Mouse (Mus musculus): ENCODE measurements around the gene Ppp1r21. TPM values are rescaled to one million over a fixed set of nuclear protein-coding genes. Genes with fewer than 3 reads are reported as not detected.

The Ppp1r21 gene
- polyA plus RNA-seq, 1 experiment from 2014 or later, result 12.4 TPM

- Histone ChIP-seq H3K27me3 (replicated peaks) (no peaks in the 10 kb centered on the region), H3K9me3 (replicated peaks) (no peaks in the 10 kb centered on the region), H3K4me2 (no peak overlapping the region), H3K36me3 (peaks cover 36% of the 10 kb centered on the region), H3K4me1 (replicated peaks) (peaks cover 29% of the 10 kb centered on the region), H3K9ac (no peak overlapping the region), H3K4me3 (no peak overlapping the region), H3K27ac (ENCODE audit: poor library complexity, severe bottlenecking) (no peak overlapping the region)
- ATAC-seq (ENCODE audit: insufficient number of reproducible peaks, low FRiP score), result no peak
- 54% methylated on average over 10 of the region's 10 CpGs for WGBS
Measured at GRCm38 (mm10) chr17:88550981-88551940, 21.3 kb downstream of the Ppp1r21 start.

- Histone ChIP-seq H3K27ac (ENCODE audit: poor library complexity, severe bottlenecking) (no peak overlapping the region), H3K36me3 (peaks cover 41% of the 10 kb centered on the region), H3K9ac (0 out of 2 replicates have a peak overlapping the region, but pooled peaks have one; percentile 6), H3K4me3 (no peak overlapping the region), H3K4me1 (replicated peaks) (peaks cover 29% of the 10 kb centered on the region), H3K27me3 (replicated peaks) (no peaks in the 10 kb centered on the region), H3K4me2 (no peak overlapping the region), H3K9me3 (replicated peaks) (no peaks in the 10 kb centered on the region)
- 28% methylated on average over 6 of the region's 6 CpGs for WGBS
- no peak for ATAC-seq (ENCODE audit: insufficient number of reproducible peaks, low FRiP score)
Measured at GRCm38 (mm10) chr17:88552556-88552955, 22.6 kb downstream of the Ppp1r21 start.

- H3K9me3 ChIP-seq (replicated peaks), result no peaks in the 10 kb centered on the region
- no peak overlapping the region for H3K27ac ChIP-seq (ENCODE audit: poor library complexity, severe bottlenecking)
- 0 out of 2 replicates have a peak overlapping the region, but pooled peaks have one; percentile 6 for H3K9ac ChIP-seq
- H3K27me3 ChIP-seq (replicated peaks), result no peaks in the 10 kb centered on the region
- H3K36me3 ChIP-seq, result peaks cover 37% of the 10 kb centered on the region
- 41% methylated on average over 8 of the region's 8 CpGs for WGBS
- no peak for ATAC-seq (ENCODE audit: insufficient number of reproducible peaks, low FRiP score)
- peaks cover 29% of the 10 kb centered on the region for H3K4me1 ChIP-seq (replicated peaks)
- no peak overlapping the region for H3K4me3 ChIP-seq
- H3K4me2 ChIP-seq, result no peak overlapping the region
Measured at GRCm38 (mm10) chr17:88553001-88553449, 23.1 kb downstream of the Ppp1r21 start.

- H3K9me3 ChIP-seq (replicated peaks), result no peaks in the 10 kb centered on the region
- H3K4me2 ChIP-seq, result no peak overlapping the region
- no peaks in the 10 kb centered on the region for H3K27me3 ChIP-seq (replicated peaks)
- no peak overlapping the region for H3K9ac ChIP-seq
- no peak overlapping the region for H3K4me3 ChIP-seq
- peaks cover 29% of the 10 kb centered on the region for H3K4me1 ChIP-seq (replicated peaks)
- H3K36me3 ChIP-seq, result peaks cover 36% of the 10 kb centered on the region
- ATAC-seq (ENCODE audit: insufficient number of reproducible peaks, low FRiP score), result no peak
- no peak overlapping the region for H3K27ac ChIP-seq (ENCODE audit: poor library complexity, severe bottlenecking)
- WGBS, result 82% methylated on average over 11 of the region's 11 CpGs
Measured at GRCm38 (mm10) chr17:88553473-88554087, 23.7 kb downstream of the Ppp1r21 start.

GRCm38 (mm10) chr17:88556176-88556575 lies 26.3 kb downstream of the Ppp1r21 start:
- no peak overlapping the region for H3K4me2 ChIP-seq
- no peak overlapping the region for H3K27ac ChIP-seq (ENCODE audit: poor library complexity, severe bottlenecking)
- peaks cover 30% of the 10 kb centered on the region for H3K36me3 ChIP-seq
- H3K4me1 ChIP-seq (replicated peaks), result peaks cover 15% of the 10 kb centered on the region
- no peak for ATAC-seq (ENCODE audit: insufficient number of reproducible peaks, low FRiP score)
- H3K9me3 ChIP-seq (replicated peaks), result no peaks in the 10 kb centered on the region
- no peak overlapping the region for H3K9ac ChIP-seq
- H3K27me3 ChIP-seq (replicated peaks), result no peaks in the 10 kb centered on the region
- no peak overlapping the region for H3K4me3 ChIP-seq
- WGBS, result 82% methylated on average over 13 of the region's 13 CpGs

- no peak overlapping the region for H3K4me3 ChIP-seq
- WGBS, result 81% methylated on average over 4 of the region's 4 CpGs
- H3K36me3 ChIP-seq, result peaks cover 34% of the 10 kb centered on the region
- no peaks in the 10 kb centered on the region for H3K9me3 ChIP-seq (replicated peaks)
- no peak overlapping the region for H3K9ac ChIP-seq
- H3K27me3 ChIP-seq (replicated peaks), result no peaks in the 10 kb centered on the region
- no peak overlapping the region for H3K4me2 ChIP-seq
- peaks cover 15% of the 10 kb centered on the region for H3K4me1 ChIP-seq (replicated peaks)
- no peak overlapping the region for H3K27ac ChIP-seq (ENCODE audit: poor library complexity, severe bottlenecking)
- ATAC-seq (ENCODE audit: insufficient number of reproducible peaks, low FRiP score), result no peak
Measured at GRCm38 (mm10) chr17:88556688-88557087, 26.8 kb downstream of the Ppp1r21 start.

- no peaks in the 10 kb centered on the region for H3K9me3 ChIP-seq (replicated peaks)
- H3K27ac ChIP-seq (ENCODE audit: poor library complexity, severe bottlenecking), result no peak overlapping the region
- no peak overlapping the region for H3K4me2 ChIP-seq
- H3K4me1 ChIP-seq (replicated peaks), result peaks cover 2% of the 10 kb centered on the region; the same call in 1 of the 2 replicates
- H3K9ac ChIP-seq, result no peak overlapping the region
- ATAC-seq (ENCODE audit: insufficient number of reproducible peaks, low FRiP score), result no peak
- peaks cover 48% of the 10 kb centered on the region for H3K36me3 ChIP-seq
- 31% methylated on average over 13 of the region's 13 CpGs for WGBS
- no peak overlapping the region for H3K4me3 ChIP-seq
- H3K27me3 ChIP-seq (replicated peaks), result no peaks in the 10 kb centered on the region
Measured at GRCm38 (mm10) chr17:88558168-88558842, 28.4 kb downstream of the Ppp1r21 start.

- Histone ChIP-seq H3K36me3 (peaks cover 53% of the 10 kb centered on the region), H3K4me3 (no peak overlapping the region), H3K4me1 (replicated peaks) (no peaks in the 10 kb centered on the region), H3K4me2 (no peak overlapping the region), H3K9ac (no peak overlapping the region), H3K9me3 (replicated peaks) (no peaks in the 10 kb centered on the region), H3K27ac (ENCODE audit: poor library complexity, severe bottlenecking) (no peak overlapping the region), H3K27me3 (replicated peaks) (no peaks in the 10 kb centered on the region)
- WGBS, result 76% methylated on average over 3 of the region's 3 CpGs
- ATAC-seq (ENCODE audit: insufficient number of reproducible peaks, low FRiP score), result no peak
Measured at GRCm38 (mm10) chr17:88563611-88564010, 33.7 kb downstream of the Ppp1r21 start.

GRCm38 (mm10) chr17:88569807-88570540 lies 40.1 kb downstream of the Ppp1r21 start:
- WGBS, result 85% methylated on average over 10 of the region's 10 CpGs

GRCm38 (mm10) chr17:88570784-88571183 lies 40.9 kb downstream of the Ppp1r21 start:
- Histone ChIP-seq H3K9me3 (replicated peaks) (no peaks in the 10 kb centered on the region), H3K27ac (ENCODE audit: poor library complexity, severe bottlenecking) (no peak overlapping the region), H3K9ac (no peak overlapping the region), H3K36me3 (peaks cover 84% of the 10 kb centered on the region), H3K4me2 (no peak overlapping the region), H3K27me3 (replicated peaks) (no peaks in the 10 kb centered on the region), H3K4me3 (no peak overlapping the region), H3K4me1 (replicated peaks) (no peaks in the 10 kb centered on the region)
- ATAC-seq (ENCODE audit: insufficient number of reproducible peaks, low FRiP score), result no peak
- WGBS, result 81% methylated on average over 11 of the region's 11 CpGs

More at GRCm38 (mm10) chr17:88569807-88570540, 40.1 kb downstream of the Ppp1r21 start:
- no peaks in the 10 kb centered on the region for H3K27me3 ChIP-seq (replicated peaks)
- H3K4me1 ChIP-seq (replicated peaks), result no peaks in the 10 kb centered on the region
- H3K4me3 ChIP-seq, result no peak overlapping the region
- H3K4me2 ChIP-seq, result no peak overlapping the region
- H3K27ac ChIP-seq (ENCODE audit: poor library complexity, severe bottlenecking), result no peak overlapping the region
- H3K9me3 ChIP-seq (replicated peaks), result no peaks in the 10 kb centered on the region
- peaks cover 81% of the 10 kb centered on the region for H3K36me3 ChIP-seq
- H3K9ac ChIP-seq, result no peak overlapping the region
- no peak for ATAC-seq (ENCODE audit: insufficient number of reproducible peaks, low FRiP score)
